Mouse (Mus musculus) lung, postnatal 0 days (tissue): ENCODE measurements around the gene Serpinf2.

ENCODE experiments used
- CTCF ChIP-seq: IDR thresholded peaks from 2 replicates; pipeline ENCODE4 v1.5.1; 2016; ENCODE audit warnings: antibody characterized with exemption, mild to moderate bottlenecking
- EP300 ChIP-seq: IDR thresholded peaks from 2 replicates; pipeline ENCODE4 v1.6.1; 2016; ENCODE audit warnings: antibody characterized with exemption, mild to moderate bottlenecking, control low read depth

DNA sequence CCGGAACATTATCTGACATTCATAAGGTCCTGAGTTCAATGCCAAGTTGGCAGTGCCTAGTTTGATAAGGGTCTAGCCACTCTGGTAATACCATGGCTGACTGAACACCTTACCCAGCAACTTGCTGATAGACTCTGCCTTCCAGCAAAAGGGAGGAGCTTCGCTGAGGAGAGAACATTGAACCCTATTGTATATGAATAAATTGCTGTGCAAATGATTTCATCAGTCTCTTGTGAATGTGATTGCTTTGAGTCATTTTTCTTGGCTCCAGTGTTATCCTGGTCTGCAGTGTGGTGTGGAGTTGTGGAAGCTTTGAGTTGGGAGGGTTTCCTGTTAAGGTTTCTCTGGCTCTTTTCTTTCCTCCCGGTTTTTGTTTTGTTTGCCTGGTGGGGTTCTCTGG, 31.3 kb upstream of the Serpinf2 start:
- no peak for TF ChIP-seq CTCF
- no peak for TF ChIP-seq EP300
